Mouse (Mus musculus) bone marrow macrophage, adult 2 months (primary cell): ENCODE data around the gene Fam234b. TPM values are rescaled to one million over a fixed set of nuclear protein-coding genes. Genes with fewer than 3 reads are reported as not detected.
A peak's percentile ranks its signal among the peaks of the same experiment; 100 is the strongest.

Source experiments
- H3K27ac ChIP-seq: 2 replicates; pipeline ENCODE4 v1.5.1; 2012; ENCODE audit warnings: low read depth, low read length; ENCODE audit not compliant: insufficient read depth
- H3K4me1 ChIP-seq: 2 replicates; pipeline ENCODE4 v1.6.1; 2012; ENCODE audit warnings: low read length; ENCODE audit not compliant: control insufficient read depth, insufficient read depth
- H3K4me3 ChIP-seq: 2 replicates; pipeline ENCODE4 v1.5.1; 2012; ENCODE audit warnings: mild to moderate bottlenecking, low read length, moderate library complexity; ENCODE audit not compliant: insufficient read depth
- CTCF ChIP-seq: IDR thresholded peaks from 2 replicates; pipeline ENCODE4 v1.5.1; 2012; ENCODE audit warnings: low read depth, mild to moderate bottlenecking, low read length, moderate library complexity
- POLR2A ChIP-seq: IDR thresholded peaks from 2 replicates; pipeline ENCODE4 v1.6.1; 2012; ENCODE audit warnings: mild to moderate bottlenecking, low read depth, low read length, borderline replicate concordance
- polyA plus RNA-seq: library from polyadenylated mRNA; stranded (reverse); fragments of >200 nt; gene quantifications from 2 replicates; pipeline ENCODE4 v1.2.4, GENCODE M21; 2012; ENCODE audit not compliant: missing spikeins, insufficient read depth, insufficient read length

Gene Fam234b
- polyA plus RNA-seq = 5.7 and 6.7 TPM in 2 replicates

DNA sequence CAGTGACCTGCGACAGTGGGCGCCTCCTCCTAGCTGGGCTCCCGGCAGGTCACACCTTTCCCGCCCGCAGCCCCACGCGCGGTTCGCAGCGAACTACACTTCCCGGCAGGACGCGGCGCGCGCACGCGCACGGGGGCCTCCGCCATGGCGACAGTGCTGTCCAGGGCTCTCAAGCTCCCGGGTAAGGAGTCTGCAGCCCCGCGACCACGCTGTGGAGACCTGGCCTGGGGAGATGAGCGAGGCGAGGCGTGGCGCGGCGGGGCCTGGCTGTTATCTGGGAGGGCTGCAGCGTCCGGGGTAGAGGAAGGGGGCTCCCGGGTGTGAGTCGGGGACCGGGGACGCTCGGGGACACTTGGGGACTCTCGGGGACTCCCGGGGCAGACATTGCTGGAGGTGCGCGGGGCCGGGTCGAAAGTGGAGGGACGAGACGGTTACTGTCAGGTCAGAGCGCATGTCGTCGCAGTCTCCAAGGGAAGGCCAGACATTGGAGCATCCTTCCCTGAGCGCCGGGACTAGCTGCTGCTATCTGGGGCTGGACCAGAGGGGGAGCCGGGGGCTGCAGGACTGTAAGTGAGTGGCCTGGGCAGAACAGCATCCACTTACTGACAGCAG, at the start of gene Fam234b, which contains the start of gene Hebp1:
Fam234b (plus strand) TSS at position 57 of the 612 bp plus-strand sequence.
Hebp1 (minus strand) TSS at position 102 of the 612 bp plus-strand sequence.
- H3K4me1 ChIP-seq = peaks cover 9% of the 10 kb centered on the region
- no peak within 1 kb of the TSS for H3K27ac ChIP-seq
- no peak for TF ChIP-seq POLR2A
- TF ChIP-seq CTCF = no peak
- H3K4me3 ChIP-seq = peak within 1 kb of the TSS; percentile 95

DNA sequence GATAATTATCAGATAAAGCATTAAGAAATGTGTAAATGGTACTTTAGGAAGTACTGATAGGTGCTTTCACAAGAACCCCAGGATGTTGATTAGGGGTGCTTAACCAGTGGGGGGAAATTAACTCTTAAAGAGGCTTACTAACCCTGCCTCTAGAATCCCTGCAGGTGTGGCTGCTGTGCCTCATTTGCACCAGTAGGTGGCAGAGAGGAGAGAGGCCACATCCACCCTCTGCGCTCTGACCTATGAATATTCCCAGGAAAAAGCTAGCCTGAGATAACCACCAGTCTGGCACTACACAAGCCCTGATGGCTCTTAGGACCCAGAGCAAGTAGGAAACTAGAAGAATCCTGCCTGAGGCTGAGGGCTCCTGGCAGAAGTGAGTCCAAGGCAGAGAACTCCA, 49.3 kb upstream of the Fam234b start:
- no peak overlapping the region for H3K27ac ChIP-seq
- no peak overlapping the region for H3K4me3 ChIP-seq
- no peaks in the 10 kb centered on the region for H3K4me1 ChIP-seq
- TF ChIP-seq CTCF = peak; percentile 64
- TF ChIP-seq POLR2A = no peak

DNA sequence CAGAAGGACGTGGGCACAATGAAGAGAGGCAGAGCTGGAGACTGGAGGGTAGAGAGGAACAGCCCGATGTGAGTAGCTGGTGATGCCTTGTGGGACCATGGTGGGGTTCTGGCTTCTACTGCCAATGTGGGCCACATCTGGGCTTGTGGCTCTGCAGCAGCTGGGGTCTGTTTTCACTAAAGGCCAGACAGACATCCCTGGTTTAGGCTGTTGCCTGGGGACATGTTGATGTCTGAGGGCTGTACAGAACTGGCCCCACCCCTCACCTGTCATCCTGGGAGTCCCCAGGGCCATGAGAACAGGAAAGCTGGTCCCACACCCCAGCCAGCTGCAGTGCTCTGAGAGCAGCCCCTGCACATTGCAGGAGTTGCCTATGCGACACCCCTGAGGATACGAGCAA, 48.6 kb upstream of the Fam234b start:
- TF ChIP-seq POLR2A (no peak), CTCF (no peak)
- peaks cover 4% of the 10 kb centered on the region for H3K4me1 ChIP-seq

DNA sequence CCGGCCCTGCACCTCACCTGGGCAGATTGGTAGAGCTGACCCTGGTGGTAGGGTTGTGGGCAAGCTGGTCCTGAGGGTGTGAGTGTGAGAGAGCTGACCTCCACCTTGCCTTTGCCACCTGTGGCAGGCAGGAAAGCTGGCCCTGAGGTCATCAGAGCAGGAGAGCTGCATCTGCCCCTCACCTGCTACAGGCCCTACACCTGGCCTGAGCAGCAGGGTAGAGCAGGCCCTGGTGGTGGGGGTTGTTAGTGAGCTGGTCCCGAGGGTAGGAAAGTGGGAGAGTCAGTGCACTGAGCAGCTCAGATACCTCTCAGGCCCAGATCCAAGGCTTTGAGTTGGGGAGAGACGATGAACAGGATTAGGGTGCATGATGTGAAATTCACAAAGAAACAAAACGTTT, 48.1 kb upstream of the Fam234b start:
- TF ChIP-seq CTCF (no peak), POLR2A (no peak)
- Histone ChIP-seq H3K4me1 (peaks cover 8% of the 10 kb centered on the region), H3K27ac (no peak overlapping the region), H3K4me3 (no peak overlapping the region)

More for the DNA sequence above, 48.6 kb upstream of the Fam234b start:
- Histone ChIP-seq H3K27ac (no peak overlapping the region), H3K4me3 (no peak overlapping the region)

DNA sequence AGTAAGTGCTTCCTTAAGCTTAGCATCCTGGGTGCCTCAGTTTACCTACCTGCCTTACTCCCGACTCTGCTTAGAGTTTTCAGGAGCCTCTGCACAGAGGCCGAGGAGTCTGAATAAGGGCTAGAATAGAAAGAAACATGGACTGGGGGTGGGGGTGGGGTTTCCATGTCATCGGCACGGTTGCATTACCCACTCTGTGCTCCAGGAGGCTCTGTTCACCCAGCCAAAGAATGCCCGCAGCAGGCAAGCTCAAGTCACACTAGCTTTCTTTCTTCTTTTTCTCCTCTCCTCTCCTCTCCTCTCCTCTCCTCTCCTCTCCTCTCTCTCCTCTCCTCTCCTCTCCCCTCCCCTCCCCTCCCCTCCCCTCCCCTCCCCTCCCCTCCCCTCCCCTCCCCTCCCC, 47.5 kb upstream of the Fam234b start:
- no peak overlapping the region for H3K27ac ChIP-seq
- no peak overlapping the region for H3K4me3 ChIP-seq
- H3K4me1 ChIP-seq = peaks cover 10% of the 10 kb centered on the region
- peak; percentile 33; the same call in 1 of the 2 replicates for TF ChIP-seq CTCF
- no peak for TF ChIP-seq POLR2A

DNA sequence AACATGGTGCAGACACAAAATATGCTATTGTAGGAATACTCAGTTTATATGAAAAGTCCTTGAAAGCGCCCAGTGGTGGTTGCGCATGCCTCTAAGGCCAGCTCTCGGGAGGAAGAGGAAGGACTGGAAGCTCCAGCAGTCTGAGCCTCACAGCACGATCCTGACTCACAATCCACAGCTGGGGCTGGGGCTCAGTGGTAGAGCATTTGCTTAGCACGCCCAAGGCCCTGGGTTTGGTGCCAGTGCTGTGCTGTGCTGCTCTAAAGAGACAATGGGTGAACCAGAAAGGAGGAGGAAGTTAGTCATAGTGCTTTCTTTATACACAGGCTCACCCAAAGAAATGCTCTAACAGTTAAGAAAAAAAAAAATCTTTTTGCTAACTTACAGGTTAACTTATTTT, 44.1 kb upstream of the Fam234b start:
- peaks cover 18% of the 10 kb centered on the region for H3K4me1 ChIP-seq
- TF ChIP-seq CTCF (no peak), POLR2A (no peak)
- H3K4me3 ChIP-seq = no peak overlapping the region
- peak overlapping the region; percentile 38 for H3K27ac ChIP-seq

DNA sequence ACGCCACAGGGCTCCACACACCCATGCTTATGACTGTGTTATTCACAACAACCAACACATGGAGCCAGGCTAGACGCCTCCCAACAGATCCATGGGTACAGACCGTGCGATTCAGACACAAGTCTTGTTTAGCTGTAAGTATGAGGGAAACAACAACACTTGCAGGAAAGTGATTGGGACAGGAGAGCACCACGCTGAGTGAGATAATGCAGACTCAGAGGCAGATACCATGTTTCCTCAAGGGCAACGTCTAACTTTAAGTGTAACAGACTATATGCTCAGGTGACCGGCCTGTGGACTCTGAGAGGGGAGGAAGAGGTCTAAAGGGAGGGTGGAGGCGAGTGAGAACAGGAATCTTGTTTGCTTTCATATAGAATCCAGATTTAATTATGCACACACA, 41.2 kb upstream of the Fam234b start:
- H3K4me1 ChIP-seq = peaks cover 28% of the 10 kb centered on the region
- no peak overlapping the region for H3K27ac ChIP-seq
- TF ChIP-seq POLR2A (no peak), CTCF (no peak)
- H3K4me3 ChIP-seq = no peak overlapping the region

DNA sequence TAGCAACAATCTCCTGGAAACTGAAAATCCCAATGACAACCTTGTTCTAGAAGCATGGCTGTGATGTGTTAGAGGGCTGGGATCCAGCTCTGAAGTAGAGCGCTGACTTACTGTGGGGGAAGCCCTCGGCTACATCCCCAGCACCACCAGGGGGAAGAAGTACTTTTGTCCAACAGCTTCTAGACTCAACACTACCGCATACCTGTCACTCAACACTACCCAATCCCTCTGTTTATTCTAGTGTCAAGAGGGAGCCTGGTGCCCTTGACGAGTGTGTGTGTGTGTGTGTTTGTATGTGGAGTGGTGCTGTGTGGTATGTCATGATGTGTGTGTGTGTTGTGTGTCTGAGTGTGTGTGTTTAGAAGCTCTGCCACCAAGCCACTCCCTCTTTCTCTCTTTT, 40.3 kb upstream of the Fam234b start:
- Histone ChIP-seq H3K4me3 (no peak overlapping the region), H3K27ac (no peak overlapping the region), H3K4me1 (peaks cover 32% of the 10 kb centered on the region)
- TF ChIP-seq CTCF = no peak
- TF ChIP-seq POLR2A = no peak

DNA sequence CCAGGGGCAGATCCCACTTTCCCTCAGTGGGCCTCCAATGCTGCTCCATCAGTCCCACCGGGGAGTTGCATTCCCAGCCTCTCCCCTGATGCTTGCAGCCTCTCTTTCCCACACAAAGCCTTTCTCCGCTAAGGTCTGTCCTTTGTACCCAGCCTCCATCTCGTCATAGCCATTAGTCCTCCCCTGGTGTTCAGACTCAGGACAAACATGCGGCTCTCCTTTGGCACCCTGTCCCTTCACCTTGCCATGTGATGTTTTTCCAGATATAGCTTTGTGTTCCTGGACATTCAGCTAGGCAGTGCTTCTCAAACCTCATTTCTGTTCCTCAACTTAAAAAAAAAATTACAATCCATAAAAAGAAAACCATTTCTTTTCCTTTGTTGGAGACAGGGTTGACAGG, 39.3 kb upstream of the Fam234b start:
- Histone ChIP-seq H3K4me1 (peaks cover 32% of the 10 kb centered on the region), H3K27ac (no peak overlapping the region), H3K4me3 (no peak overlapping the region)
- TF ChIP-seq CTCF (no peak), POLR2A (no peak)

DNA sequence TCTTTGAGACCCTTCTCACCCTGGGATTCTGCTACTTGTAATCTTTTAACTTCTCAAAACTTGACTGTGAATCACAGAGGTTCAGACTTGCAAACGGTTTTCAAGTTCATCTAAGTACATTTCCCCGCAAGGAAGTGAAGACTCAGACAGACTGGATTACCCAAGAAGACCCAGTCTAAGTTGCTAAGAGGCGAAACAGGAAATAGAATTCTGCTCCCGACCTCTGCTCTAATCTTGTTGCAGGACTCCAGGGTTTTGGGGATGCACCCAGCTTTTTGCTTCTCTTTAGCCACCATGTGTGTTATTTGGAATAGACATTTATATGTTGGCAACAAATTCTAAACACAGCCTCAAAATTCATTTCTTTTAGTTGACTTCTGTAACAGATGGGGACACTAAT, 36.4 kb upstream of the Fam234b start:
- Histone ChIP-seq H3K4me3 (no peak overlapping the region), H3K27ac (peak overlapping the region; percentile 34), H3K4me1 (peaks cover 25% of the 10 kb centered on the region)
- TF ChIP-seq CTCF (no peak), POLR2A (no peak)
